Mouse (Mus musculus) cerebellum, postnatal 25 days (tissue): ENCODE measurements around the gene Hscb.

Source experiments
- DNase-seq, 2 experiments: peaks; one replicate each; pipeline ENCODE4 v3.0.0; 2021; ENCODE audit warnings: mixed read lengths in 2 of 2

The Hscb gene

GRCm38 (mm10) chr5:110827576-110827975 lies 12.0 kb downstream of the Hscb start:
- no peak for DNase-seq

GRCm38 (mm10) chr5:110826781-110827495 lies 12.6 kb downstream of the Hscb start:
- DNase-seq: no peak

- no peak for DNase-seq
These were observed 15.2 kb downstream of the Hscb start for GRCm38 (mm10) chr5:110824421-110824820.

GRCm38 (mm10) chr5:110809667-110810325 lies 29.8 kb downstream of the Hscb start, which contains the start of gene Ulk1:
Gene Ulk1, minus strand, starts transcription at chr5:110810097.
- peak; percentile 99 to 100 for DNase-seq

GRCm38 (mm10) chr5:110808821-110809666 lies 30.5 kb downstream of the Hscb start:
- peak; percentile 48 to 55 for DNase-seq

- peak; percentile 92 to 94 for DNase-seq
These were observed 31.4 kb downstream of the Hscb start for GRCm38 (mm10) chr5:110808061-110808631.

GRCm38 (mm10) chr5:110807453-110807852 lies 32.1 kb downstream of the Hscb start:
- no peak for DNase-seq

- DNase-seq: no peak
These were observed 32.9 kb downstream of the Hscb start for GRCm38 (mm10) chr5:110806676-110807075.

GRCm38 (mm10) chr5:110806154-110806553 lies 33.4 kb downstream of the Hscb start:
- DNase-seq: no peak

GRCm38 (mm10) chr5:110804012-110804743 lies 35.4 kb downstream of the Hscb start:
- no peak for DNase-seq

- peak in 1 of 2 experiments; percentile 9 for DNase-seq
These were observed 36.8 kb downstream of the Hscb start for GRCm38 (mm10) chr5:110802809-110803208.

GRCm38 (mm10) chr5:110802186-110802585 lies 37.4 kb downstream of the Hscb start:
- peak; percentile 84 to 88 for DNase-seq

- peak; percentile 37 to 40 for DNase-seq
These were observed 38.4 kb downstream of the Hscb start for GRCm38 (mm10) chr5:110801036-110801624.

- DNase-seq: peak; percentile 46 to 68
These were observed 41.9 kb downstream of the Hscb start for GRCm38 (mm10) chr5:110797696-110798095.

- peak; percentile 29 to 58 for DNase-seq
These were observed 45.2 kb downstream of the Hscb start for GRCm38 (mm10) chr5:110794363-110794762.

GRCm38 (mm10) chr5:110788684-110789083 lies 50.9 kb downstream of the Hscb start:
- peak; percentile 58 to 65 for DNase-seq

- peak; percentile 52 to 56 for DNase-seq
These were observed 53.3 kb downstream of the Hscb start for GRCm38 (mm10) chr5:110786081-110786835.

GRCm38 (mm10) chr5:110783150-110783549 lies 56.4 kb downstream of the Hscb start:
- DNase-seq: no peak

- DNase-seq: no peak
These were observed 57.9 kb downstream of the Hscb start for GRCm38 (mm10) chr5:110781529-110782238.
